Mouse (Mus musculus) thymus, postnatal 25 days (tissue): ENCODE results near the gene Sgms2.

Source experiments
- DNase-seq: peaks from one replicate; pipeline ENCODE4 v3.0.0; 2022

The Sgms2 gene

DNA sequence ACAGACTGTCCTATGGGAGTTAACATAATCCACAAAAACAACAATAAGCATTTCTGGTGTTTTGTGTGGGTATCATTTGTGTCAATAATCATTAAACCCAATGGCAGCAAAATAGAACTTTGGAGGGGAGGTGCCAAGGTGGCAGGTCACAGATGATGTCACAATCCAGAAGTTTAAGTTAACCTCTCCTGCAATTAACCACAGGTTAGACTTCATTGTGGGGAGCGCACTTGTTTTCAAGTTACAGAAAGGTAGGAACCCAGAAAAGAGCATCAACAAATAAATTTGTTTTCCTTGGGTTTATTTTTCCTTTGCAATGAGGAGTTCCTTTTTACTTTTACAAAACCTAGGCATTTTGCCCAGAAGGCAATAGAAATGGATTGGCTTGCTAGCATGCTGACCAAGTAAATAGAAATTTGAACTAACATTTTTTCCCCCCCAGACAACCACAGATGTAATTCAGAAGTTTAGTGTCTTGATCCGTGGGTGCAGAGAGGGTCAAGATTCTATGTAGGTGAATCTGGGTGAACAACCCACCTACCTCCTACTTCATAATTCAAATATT is at the start of gene Sgms2:
Sgms2 (minus strand) TSS at position 51 of the 565 bp plus-strand sequence.
- DNase-seq = no peak

DNA sequence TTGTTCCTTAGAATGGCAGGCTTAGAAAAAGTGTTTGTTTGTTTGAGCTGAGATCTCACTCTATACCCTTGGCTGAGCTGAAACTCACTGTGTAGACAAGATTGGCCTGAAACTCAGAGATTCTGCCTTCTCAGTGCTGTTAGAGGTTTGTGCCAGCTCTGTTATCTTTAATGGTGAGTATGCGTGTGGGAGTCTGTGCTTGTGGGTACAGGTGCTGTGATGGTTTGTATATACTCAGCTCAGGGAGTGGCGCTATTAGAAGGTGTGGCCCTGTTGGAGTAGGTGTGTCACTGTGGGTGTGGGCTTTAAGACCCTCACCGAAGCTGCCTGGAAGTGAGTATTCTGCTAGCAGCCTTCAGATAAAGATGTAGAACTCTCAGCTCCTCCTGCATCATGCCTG is 34.0 kb upstream of the Sgms2 start:
- DNase-seq = no peak

DNA sequence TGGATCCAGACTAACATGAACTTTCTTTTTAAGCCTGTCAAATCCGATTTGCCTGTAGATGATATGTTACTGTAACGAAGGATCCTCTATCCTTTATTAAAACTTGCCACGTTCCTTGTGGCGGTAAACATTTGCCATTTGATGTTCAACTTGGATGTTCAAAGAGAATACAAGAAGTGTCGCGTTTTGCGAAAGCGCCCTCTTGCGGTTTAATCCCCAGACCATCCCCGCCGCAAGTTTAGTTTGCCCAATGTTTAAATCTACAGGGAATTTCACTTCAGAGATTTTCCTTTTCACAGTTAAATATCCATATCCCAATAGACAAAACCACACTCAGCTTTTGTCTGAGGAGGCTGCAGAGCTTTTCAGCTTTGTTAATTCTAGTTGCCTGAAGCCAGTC is 33.6 kb upstream of the Sgms2 start:
- DNase-seq = peak; percentile 17

DNA sequence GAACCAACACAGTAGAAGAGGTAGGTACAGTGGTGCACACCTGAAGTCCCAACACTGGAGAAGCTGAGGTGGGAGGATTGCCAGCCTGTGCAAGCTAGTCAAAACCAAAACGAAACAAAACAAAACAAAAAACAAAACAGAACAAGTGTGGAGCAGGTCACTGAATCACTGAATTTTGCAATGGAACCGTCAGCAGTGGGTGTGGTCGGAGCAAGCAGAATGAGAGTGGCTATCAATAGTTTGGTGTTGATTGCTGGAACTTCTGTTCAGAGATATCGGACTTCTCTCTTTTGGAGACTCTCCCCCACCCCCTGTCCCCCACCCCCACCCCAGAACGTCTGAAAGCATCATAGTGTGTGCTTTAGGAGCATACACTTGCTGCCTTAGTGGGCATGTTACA is 33.0 kb upstream of the Sgms2 start:
- no peak for DNase-seq

DNA sequence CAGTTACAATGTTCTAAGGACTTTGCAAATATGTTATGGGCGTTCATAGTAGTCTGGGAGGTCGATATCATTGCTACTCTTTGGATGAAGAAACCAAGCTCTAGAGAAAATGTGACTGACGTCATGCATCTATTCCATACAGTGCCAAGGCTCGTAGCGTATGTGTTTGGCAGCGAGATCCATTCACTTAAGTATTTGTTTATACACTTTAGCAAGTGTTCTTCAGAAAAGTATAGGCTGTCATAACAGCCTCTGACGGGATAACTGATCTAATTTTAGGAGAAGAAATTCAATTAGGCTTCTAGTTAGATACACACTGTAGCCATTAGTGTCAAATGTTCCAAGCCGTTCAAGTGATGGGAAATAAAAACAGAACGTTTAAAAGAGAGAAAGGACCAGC is 32.5 kb upstream of the Sgms2 start:
- DNase-seq = no peak

DNA sequence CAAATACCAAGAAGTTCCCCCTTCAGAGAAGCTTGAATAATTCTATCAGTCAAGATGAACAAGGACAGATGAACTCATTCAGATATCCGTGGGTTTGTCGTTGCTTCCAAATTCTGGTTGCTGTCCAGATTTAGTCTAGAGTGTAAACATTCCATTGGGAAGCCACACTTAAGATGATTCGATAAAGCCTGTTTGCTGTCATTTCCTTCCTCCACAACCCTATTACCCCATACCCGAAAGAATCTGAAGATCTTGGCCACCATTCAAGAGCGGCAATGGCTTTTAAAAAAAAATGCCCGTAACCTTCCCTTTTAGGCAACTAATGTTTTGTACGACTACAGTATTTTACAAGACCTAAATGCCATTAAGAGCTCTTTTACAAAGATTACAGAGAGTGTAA is 31.0 kb upstream of the Sgms2 start:
- no peak for DNase-seq

DNA sequence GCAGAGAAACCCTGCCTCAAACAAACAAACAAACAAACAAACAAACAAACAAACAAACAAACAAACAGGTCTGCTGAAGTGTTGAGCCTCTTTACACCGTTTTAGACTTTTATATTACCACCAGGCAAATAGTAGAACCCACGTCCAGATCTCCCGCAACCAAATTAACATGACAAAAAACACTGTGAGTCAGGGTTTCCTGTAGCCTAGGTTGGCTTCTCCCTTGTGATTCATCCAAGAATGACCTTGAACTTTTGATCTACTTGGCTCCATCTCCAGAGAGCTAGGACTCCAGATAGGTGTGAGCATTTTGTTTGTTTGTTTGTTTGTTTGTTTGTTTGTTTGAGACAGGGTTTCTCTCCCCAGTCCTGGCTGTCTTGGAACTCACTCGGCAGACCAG is 30.0 kb upstream of the Sgms2 start:
- DNase-seq = no peak

DNA sequence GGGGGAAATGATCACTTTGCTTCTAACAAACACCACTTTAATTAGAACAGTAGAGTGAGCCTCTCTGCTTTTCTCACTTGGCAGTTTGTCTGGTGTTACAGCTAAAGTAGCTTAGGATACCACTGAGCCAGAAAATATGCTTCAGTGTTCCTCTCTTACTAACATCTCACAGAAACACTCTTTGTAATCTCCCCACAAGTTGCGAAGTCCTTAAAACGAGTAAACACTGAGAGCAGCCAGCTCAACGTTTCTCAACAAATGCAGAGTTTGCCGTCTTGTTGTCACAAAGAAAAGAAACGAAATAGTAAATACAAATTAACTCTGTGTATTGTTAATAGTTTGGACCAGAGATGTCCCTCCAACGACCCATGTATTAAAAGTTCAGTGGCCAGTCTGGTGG is 26.5 kb upstream of the Sgms2 start:
- DNase-seq = no peak

DNA sequence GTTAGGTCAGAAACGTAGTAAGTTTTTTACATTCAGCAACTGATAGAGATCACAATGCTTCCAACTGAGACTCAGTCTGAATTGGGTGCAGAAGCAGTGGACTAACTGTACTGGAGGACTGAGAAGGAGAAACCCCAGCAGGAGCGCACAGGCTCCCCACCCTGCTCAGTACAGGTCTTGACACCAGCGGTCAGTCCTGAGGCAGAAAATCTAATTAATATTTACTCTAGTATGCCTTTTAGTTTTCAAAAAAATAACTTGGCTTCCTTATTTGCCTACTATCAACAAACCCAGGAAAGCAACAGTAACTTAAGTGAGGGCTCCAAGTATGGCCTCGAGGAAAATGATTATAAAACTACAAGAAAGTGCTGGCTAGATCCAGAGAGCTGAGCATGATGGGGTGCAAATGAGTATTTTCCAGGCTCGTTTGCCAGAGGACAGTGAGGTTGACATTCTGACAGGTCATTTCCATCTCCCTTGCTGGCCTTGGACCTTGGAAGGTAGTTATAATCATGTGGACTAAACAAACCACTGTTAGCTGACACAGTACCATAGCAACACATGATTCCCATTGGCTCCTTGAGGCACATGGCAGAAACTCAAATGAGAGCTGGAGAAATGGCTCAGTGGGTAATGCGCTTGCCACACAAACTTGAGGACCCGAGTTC is 25.3 kb upstream of the Sgms2 start:
- no peak for DNase-seq

DNA sequence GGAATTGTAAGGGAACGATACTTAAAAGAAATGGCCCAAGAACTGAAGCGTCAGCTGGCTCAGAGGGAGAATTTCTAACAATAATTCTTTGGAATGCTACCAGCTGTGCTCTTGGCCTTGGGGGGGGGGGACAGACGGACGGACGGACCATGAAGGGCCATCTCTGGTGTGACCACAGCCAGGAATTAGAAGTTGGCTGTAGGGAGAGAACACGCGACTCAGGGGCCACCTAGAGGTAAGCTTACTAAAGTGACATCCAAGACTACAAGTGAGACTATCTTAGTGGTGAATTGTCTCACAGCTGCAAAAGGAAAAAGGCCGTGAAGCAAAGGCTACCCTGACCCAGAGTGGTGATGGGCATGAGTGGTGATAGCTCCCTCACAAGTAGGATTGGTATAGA is 20.4 kb upstream of the Sgms2 start:
- no peak for DNase-seq

DNA sequence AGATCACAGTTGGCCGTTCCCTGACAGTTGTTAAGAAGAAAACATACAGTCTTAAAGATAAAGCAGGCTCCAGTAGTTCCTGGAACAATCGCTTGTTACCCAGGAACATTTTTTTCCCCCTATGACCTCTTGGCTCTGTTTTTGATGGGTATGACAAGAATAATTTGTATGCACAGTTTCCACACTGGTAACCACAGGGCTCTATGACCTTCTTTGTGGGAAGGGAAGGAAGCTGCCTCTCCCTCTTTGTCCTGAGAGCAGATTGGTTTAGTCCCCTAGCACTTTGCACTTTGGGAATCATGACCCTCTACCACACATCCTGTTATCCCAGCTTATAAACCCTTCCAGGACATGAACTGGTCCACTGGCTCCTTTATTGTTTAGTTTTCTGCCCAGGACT is 16.8 kb upstream of the Sgms2 start:
- DNase-seq = no peak

DNA sequence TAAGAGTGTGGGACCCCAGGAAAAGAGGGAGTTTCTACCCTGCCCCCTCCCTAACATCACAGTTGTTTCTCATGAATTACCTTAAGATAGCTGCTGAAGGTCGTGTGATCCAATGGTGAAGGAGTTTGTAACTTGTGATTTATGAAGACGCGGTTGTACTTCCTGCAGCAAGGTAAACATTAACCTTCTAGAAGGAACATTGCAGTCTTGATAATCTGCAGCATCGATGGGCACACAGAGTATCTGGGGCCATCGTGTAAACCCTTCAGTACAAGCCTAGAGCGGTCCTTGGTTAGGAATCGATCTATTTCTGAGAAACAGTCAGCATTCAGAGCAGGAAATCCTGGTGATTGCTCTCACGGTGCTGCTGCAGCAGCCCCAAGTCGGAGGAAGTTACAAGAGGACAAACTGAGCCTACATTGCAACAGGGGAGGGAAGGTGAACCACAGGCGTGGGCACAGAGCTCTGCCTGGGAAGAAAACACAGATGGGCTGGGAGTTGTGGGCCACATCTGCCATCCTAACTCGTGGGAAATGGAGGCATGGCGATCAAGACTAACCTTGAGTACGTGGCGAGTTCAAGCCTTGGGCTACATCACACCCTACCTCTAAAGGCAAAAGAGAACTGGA is 13.5 kb upstream of the Sgms2 start:
- no peak for DNase-seq

DNA sequence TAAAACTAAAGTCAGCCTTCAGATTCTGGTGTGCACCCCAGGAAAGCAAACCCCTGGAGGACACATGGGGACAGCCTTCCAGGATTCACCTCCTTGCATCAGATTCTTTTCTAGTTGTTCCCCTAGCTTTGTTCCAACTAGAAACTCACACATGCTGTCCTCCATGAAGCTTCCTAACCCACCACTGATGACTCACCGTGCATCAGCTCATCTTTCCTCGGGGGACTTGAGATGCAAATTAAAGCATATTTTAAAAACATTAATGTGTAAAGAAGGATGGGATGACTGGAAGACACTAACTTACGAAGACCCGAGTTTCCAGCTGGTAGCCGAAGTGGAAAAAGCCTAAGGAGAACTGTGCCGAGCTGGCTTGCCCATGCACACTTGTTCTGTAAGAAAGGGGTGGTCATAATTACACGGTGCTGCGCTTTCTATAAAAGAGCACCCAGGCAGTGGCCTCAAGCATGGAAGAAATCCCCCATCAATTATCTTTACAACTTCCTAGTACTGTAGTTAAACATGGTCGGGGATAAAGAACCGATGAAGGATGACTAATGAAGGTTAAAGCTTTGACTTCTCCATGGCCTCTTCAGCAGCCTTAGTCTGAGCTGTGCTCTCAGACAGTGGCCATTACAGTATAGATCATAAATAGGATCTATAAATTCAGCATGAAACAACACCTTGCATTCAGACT is 10.6 kb upstream of the Sgms2 start:
- DNase-seq = no peak

DNA sequence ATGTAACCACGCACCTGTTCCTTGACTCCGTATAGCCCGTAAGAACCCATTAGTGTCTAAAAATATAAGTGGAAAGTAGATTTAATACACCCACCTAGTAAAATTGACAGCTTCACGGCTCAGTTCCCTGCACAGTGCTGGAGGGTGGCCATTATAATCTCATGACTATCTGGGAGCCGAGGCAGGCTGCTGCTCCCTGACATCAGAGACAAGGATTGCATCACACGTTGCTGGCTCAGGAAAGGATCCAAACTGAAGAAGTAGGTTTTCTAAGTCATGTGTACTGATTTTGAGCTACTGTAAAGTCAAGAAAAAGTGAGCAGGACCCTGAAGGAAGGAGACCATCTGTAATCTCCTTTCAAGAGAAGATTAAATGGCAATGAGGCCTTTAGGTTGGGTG is 8.4 kb upstream of the Sgms2 start:
- DNase-seq = no peak

DNA sequence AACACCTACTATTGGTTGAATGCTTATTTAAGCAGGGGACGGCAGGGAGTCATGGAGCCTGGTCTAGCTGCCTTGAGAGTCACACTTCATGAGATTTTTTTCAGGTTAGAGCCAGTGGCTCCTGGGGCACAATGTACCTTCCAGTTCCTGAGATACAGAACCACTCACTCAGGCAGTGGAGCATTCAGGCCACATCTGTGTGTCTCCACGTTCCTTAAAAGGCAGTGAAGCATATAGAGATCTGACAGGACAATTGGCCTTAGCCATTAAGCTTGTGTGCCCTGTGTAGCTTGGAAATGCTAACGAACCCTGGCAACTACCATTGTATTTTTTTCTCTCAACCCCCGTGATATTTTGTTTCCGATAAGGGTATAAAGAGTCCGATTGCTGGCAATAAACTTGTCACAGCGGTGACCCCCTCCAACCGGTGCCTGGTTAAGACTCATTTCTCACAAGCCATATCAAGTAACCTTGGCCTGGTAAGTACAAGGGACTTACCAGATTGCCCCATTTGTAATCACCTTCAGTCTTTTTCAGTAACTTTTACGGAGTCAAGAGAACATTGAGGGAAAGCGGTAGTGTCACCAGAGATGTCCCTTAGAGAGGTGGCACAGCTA is 5.4 kb upstream of the Sgms2 start:
- DNase-seq = no peak

DNA sequence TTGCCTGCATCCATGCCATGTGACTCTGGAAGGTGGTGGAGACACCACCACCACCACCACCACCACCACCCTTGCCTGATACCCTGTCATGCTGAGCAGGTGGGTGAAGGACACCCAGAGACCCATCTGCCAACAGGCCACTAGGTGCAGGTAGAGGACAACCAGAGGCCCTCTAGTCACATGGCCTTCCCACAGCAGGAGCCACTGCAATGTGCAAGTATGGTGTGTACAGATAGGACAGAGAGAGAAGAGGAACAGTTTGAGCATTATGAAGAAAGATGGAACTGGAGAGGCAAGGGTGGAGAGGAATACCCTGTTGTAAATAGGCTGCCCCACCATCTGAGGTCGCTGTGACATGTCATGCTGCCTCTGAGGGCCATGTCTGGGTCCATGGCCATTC is 3.9 kb upstream of the Sgms2 start:
- no peak for DNase-seq

DNA sequence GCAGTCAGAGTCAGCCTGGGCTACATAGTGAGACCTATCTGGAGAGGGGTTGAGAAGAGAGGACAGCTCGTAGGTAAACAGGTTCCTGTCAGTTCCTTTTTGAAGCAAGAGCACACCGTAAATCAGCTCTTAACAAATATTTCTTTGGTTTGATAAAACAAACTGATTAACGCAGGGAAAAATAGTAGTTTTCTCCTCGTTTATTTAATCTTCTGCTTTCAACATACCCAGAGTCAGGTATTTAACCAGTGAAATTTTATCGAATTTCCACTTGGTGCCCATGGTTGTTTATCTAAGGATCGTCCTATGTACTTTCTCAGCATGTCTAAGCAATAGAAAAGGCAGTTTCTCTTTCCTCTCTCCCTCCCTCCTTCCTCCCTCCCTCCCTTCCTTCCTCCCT is 2.0 kb upstream of the Sgms2 start:
- no peak for DNase-seq

DNA sequence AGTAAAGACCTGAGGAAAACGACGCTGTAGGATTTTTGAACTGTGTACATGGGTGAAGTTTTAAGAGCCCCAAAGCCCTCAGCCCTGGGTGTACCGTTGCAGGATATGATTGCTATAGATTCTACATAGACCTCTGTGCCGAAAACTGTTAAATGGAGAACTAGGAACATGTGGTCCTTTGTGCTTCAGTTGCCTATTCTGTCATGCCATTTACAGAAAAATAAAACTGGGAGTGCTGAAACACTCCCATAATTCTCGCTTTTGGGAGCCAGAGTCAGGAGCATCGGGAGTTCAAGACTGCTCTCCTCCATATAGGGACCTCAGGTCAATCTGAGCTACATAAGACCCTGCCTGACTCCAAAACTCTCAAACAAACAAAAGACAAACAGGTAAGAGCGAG is 769 bp upstream of the Sgms2 start:
- DNase-seq = no peak

DNA sequence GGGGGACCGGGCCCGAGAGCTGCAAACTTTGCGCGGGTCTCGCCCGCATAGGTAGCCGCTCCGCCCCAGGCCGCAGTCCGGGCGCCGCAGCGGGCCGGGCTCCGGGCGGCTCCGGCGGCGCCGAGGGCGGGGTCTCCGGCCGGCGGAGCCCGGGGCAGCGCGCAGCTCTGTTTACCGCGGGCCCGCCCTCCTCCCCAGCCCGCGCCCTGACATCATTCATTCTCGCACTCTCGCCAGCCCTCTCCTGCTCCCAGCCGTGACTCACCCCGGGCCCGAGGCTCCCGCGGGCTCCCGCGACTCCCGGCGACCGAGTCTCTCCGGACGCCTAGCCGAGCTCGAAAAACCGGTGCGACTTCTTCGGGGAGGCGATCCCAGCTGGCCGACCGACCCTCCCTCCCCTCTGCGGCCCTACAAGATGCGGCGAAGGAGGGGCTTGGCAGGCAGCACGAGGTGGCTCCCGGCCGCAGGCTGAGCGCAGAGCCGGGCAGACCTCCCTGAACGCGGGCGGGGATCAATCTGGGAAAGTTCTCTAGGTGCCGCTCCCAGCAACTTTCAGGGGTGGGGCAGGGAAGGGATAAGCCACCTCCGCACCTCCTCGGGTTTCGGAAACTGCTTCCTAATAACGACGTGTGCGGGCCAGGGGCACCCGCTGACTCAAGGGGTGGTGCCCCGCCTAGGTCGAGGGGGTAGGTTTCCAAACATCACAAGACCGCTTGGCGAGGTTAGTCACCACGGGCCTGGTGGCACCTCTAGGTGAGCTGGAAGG is 885 bp downstream of the Sgms2 start:
- DNase-seq = peak; percentile 6

DNA sequence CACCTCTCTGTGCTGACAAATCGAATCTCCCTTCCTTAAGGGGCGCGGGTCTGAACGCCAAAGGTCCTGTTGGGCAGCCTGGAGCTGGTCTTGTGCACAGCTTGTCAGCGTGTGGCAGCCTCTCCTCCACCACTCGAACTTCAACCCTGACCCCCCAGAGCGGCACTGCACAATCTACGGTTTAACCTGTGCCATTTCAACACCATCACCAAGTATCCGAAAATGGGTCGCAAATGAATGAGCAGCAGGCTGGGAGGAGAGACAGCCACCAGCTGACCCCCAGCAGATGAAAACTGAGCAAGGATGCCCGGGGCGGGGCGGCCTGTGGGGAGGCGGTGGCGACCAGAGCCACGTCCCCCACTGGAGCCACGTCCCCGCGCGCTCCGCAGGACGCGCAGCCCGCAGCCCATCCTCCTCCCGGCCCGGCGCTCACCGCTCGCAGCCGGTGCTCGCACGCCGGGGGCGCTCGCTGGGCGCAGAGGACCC is 1.5 kb downstream of the Sgms2 start:
- no peak for DNase-seq

DNA sequence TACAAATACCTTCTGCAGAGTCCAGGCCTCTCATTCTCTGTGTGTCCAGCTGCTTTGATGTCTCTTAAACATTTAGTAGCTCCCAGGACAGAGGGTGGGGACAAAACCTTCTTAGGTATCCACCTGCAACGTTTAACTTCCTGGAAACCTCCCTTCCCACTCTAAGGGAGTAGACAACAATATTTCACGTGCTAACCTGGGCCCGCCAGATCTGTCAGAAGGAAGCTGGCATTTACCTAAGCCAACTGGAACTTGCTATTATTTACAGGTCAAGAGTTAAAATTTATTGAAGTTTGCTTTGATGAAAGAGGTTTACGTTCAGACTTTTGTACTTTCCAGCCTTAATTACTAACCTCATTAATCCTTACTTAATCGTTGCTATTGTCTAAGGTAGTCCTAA is 2.2 kb downstream of the Sgms2 start:
- no peak for DNase-seq

DNA sequence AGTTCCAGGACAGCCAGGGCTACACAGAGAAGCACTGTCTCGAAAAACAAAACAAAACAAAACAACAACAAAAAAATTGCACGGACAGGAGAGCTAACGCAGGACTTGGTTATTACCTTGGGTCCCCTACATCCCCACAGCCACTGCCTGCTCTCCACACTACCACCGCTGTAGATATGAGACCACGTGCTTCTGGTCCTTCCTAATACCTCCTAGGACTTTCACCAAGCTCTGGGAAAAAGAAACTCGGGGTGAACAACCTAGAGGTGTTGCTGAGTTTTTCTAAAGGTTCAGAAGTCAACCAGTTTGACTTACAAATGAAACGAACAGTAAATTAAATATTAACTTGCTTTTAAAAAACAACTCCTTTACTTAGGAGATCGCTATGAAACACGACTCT is 2.8 kb downstream of the Sgms2 start:
- no peak for DNase-seq

DNA sequence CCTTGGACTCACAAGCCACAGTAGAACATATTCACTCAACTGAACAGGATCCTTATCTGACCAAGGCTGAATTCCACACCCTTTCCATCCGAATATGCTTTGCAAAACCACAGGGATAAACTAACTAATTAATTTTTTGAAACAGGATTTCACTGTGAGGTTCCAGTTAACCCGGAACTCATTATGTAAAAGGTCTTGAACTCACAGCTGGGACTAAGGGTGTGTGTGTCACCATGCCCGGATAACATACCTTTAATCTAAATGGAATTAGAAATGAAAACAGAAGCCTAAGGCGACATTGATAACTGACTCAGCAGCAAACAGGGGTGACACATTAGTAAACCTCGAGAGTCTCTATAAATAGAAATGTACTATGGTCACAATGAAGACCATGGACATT is 5.8 kb downstream of the Sgms2 start:
- no peak for DNase-seq
